Mouse (Mus musculus): ENCODE results near the gene Rapgef4. TPM values are rescaled to one million over a fixed set of nuclear protein-coding genes. Genes with fewer than 3 reads are reported as not detected.

Gene Rapgef4
- total RNA-seq, 2 experiments from 2014 or later = 14.1 to 15.0 TPM

DNA sequence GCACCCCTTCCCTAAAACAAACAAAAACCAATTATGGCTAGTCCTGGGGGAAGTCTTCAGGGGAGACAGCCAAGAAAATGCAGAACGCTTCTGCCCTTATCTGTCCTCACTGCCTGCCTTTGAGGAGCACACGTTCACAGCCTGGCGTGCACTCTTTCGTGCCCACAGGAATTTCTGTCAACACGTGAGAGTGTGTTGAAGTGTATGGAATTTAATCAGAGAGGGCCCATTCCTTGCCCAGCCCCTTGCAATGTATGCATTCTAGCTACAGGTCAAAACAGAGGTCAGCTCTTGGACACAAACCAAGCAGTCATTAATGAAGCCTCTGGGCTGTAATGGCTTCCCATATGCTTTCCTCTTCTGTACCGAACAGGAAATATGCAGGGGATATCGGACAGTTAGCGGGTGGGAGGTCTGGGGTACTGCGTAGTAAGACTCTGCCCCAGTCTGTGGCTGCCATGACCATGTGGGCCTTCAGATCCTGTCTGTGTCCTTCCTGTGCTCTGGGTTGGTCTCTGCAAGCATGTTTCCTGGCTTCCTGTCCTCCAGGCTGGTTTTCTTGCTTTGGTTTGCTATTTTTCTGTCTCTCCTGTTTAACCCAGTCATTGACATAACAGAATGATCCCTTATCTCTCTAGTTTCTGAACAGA is 188.5 kb downstream of the Rapgef4 start:
- intact Hi-C loops (cut with DNase I) = no loop called here
- peak in 1 of 2 experiments; percentile 28 for DNase-seq

DNA sequence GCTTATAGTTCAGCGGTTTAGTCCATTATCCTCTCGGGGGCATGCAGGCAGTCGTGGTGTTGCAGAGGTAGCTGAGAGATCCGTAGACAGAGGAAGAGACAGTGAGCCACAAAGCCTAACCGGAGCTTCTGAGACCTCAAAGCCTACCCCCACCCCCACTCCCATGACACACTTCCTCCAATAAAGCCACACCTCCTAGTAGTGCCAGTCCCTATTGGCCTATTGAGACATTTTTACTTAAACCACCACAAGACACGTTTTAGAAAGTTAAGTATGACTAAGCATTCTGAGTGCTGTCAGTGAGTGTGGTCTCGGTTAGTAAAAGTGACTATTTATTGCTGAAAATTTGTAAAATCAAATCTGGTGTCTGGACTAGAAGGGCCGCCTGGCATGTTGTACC is 189.5 kb downstream of the Rapgef4 start:
- intact Hi-C loops (cut with DNase I) = no loop called here
- peak; percentile 18 to 22 for DNase-seq

DNA sequence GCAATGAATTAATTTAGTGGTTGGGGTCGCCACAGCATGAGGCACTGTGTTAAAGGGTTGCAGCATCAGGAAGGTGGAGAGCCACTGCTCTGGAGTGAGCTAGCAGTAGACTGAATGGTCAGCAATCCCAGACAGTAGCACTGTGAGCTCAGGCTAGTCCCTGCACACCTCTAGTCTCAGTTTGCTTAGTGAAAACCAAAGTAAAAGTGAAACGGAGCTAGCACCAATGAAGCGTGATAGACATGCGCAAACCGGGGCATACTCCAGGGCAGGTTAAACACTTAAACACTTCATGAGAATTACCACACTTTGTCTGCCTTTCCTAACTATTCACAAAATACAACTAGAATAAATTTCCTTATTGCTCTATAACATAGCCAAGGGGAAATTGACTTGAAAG is 190.2 kb downstream of the Rapgef4 start:
- DNase-seq = no peak
- intact Hi-C loops (cut with DNase I) = no loop called here

DNA sequence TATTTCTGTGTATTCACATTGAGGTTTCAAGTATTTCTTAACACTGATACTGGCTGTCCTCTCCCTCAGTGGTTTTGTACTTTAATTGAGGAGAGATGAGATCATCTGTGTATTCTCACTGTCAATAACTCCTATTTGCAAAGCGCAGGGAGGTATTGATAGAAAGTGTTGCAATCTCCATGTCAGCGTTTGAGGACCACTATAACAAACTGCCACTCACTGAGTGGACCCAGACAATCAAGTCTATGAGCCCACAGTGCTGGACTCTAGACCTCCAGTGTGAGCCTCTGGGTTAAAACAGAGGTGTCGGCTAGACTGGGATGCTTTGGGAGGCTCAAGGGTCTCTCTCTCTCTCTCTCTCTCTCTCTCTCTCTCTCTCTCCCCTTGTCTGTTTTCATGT is 192.0 kb downstream of the Rapgef4 start:
- no peak for DNase-seq
- intact Hi-C loops (cut with DNase I) = no loop called here

DNA sequence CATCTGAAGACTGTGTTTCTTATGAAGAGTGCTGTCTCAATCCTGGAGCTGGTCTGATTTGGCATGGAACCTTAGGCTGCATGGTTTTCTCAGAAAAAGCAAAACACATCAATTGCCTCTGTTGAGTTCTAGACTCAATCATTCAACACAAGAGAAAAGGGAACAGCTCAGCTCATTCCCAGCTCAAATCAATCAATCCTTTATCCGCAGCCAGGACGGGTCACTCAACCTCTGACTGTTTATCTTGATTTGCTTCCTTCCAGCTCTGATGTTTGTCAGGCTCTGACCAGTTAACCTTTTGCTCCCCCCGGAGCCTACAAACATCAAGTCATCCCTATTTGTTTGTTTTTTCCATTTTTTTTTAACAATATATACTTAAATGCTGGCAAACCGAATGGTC is 192.8 kb downstream of the Rapgef4 start:
- intact Hi-C loops (cut with DNase I) = no loop called here
- DNase-seq = no peak

DNA sequence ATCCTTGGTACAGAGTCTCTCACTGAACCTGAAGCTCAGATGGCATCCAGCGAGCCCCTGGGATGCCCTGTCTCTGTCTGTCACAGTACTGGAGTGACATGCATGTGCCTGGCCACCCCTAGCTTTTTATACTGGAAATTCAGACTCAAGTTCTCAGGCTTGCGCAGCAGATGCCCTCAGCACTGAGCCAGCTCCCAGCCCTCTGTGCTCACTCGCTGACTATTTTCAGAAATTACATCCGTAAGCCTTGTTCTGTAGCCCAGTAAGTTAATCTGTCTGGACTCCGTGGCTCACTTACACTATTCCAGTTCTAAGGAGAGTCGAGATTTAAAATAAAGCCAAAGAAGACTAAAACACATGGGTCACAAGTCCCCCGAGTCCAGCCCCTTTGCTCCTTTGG is 194.5 kb downstream of the Rapgef4 start:
- DNase-seq = peak; percentile 25 to 31
- intact Hi-C loops (cut with DNase I) = no loop called here

DNA sequence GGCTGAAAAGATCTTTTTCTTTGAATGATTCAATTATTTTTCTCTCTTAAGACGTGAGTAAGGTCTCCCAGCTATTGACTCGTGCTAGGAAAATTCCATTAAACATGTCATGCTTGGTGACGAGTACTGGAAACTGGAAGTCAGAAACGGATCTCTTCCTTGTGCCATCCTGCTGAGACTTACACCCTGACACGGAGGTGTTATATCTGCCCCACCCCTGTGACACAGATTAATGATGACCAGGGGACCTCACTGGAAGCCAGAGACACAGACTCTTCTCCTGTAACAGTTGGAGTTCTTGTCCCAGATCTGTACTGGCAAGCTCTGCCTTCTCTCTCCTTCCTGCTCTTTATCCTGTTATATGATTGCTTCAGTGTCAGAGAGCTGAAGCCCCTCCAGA is 194.9 kb downstream of the Rapgef4 start:
- intact Hi-C loops (cut with DNase I) = no loop called here
- no peak for DNase-seq

DNA sequence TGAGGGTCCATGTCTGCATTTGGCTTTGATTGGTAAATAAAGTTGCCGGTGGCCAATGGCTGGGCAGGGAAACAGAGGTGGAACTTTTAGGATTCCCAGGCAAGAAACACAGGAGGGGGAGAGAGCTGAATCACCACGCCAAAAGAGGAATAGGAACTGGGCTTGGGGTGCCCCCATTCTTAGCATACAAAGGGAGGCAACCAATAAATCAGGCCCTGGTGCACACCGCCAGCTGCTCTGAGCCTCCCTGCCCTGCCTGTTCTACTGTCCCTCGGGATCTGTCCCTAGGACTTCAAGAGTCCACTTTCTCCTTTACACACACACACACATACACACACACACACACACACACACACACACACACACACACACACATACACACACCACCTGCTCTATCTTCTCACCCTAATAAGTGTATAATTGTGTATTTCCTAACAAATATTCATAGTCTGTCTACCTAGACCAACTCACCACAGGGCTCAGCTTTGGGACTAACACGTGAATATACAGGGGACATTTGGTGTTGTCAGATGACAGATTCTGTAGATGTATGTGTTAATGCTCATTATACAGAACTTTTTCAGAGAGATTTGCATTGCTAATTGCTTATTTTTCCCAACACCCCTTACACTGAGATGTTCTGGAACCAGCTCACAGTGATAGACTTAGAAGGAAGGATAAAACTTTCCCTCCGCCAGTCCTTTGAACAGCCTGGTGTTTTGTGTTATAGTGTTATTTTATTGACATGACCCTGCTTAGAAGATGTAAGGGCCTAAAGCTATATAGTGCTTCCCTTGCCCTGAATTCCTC is 196.4 kb downstream of the Rapgef4 start:
- intact Hi-C loops (cut with DNase I) = no loop called here
- DNase-seq = no peak

DNA sequence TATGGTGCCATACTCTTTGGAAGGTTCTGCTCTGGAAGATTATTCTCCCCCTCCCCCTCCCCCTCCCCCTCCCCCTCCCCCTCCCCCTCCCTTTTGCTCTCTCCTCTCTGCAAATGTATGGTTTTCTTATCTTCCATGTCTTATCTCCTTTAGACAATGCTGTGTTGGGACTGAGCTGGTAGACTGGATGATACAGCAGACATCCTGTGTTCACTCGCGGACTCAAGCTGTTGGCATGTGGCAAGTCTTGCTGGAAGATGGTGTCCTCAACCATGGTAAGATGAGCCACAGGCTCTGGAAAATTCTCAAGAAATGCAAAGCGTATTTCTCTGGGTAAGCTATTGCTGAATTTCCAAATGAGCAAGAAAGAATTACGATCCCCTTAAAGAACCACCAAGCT is 197.0 kb downstream of the Rapgef4 start:
- intact Hi-C loops (cut with DNase I) = no loop called here
- no peak for DNase-seq

DNA sequence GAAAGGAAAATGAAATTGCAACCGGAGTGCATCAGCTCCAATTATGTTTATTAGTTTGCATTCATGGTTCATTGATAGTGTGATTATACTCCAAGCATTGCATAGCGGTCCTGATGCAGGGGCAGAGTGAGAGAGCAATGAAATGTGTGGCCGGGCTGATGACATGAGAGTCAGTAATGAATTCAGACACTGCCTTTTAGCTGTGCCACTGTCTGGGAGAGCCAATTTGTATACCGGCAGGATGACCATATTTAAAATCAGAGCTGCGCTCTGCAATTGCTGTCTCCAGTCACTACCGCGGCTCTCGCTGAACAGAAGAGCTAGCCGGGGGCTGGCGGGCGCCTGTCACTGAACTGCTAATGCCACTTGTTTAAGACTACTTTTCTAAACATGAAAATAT is 197.5 kb downstream of the Rapgef4 start:
- no peak for DNase-seq
- intact Hi-C loops (cut with DNase I) = no loop called here

DNA sequence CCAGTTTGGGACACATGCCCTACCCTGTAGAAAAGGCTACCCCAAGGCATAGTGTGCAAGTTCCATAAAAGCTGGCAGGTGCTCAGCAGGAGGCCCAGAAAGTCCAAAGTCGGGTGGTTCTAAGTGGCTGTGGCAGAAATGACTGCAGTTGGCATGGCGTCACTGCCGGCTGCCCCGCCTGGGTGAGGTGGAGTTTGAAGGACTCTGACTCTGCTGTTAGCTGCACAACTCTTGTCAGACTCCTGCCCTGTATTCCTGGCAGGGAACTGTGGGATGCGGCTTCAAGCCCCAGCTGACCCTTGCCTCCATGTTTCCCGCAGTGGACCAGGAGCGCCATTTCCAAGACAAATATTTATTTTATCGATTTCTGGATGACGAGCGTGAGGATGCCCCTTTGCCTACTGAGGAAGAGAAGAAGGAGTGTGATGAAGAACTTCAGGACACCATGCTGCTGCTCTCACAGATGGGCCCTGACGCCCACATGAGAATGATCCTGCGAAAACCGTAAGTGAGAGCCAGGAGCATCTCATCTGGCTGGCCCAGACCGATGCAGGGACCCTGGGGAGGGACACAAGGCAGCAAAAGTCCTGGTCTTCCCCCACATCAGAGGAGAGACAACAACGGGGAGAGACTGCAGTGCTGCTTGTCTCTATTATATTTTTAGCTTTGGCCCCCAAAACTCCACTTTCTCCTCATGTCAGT is 198.7 kb downstream of the Rapgef4 start:
- no peak for DNase-seq
- intact Hi-C loops (cut with DNase I) = no loop called here

DNA sequence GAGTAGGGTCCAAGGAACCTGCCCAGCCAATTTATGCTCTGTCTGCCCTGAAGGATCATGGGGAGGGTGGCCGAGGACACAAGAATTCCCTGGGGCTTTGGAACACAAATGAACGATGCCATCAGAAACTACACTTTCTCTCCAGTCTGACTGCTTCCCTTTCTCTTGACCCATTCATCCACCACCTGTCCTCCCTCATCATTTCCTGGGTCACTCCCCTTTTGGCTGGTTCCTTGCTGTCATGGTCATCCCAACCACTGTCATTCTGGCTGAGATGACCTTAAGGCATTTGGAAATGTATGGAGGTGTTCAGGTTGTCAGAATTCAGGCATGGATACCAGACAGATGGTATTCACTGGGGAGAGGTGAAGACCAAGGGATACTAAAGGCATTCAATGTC is 200.4 kb downstream of the Rapgef4 start:
- DNase-seq = no peak
- intact Hi-C loops (cut with DNase I) = no loop called here

DNA sequence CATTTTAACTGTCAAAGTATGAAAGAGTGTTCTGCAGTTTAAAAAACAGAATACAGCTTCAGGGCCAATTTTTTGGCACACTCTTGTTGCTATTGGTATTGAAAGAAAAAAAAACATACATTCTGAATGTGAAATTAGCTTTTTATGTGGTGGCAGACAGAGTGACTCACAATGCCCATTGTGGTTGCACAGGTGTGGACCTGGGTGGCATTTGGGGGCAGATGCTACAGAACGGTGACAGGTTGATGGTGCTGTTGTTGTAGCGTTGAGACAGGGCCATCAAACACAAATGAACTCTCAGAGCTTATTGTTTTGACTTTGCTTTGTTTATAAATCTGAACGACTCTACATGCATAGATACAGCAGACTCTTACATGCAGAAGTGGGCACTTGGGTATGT is 202.7 kb downstream of the Rapgef4 start:
- no peak for DNase-seq
- intact Hi-C loops (cut with DNase I) = no loop called here

DNA sequence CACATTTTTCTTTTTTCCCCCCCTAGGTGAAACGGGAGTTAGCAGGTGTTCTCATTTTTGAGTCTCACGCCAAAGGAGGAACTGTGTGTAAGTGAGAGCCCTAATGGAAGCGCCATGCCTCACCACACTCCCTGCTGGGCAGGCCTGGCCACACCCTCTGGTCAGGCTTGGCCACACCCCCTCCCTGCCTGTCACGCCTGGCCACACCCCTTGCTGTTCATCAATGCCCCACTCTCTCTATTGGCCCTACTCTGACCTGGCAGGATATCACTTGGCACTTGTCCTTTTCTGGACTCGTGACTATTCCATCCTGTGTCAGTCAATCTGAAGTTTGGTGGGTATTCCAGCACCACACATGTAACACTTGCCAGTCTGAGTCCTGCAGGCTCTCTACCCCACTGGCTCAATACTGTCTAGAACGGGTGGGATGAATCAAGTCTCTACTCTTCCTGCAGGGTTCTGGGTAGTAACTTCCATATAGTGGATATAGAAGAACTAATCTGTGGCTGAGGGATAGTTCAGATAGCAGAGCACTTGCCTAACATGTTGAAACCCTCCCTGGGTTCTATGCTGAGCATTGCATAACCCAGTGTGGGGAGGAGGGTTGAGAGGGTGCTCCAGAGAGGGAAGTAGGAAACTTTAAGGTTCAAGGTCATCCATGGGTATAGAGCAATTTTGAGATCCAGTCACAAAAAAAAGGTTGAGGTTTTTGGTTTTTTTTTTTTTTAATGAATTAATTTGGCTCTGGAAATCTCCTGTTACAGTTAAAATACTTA is 215.3 kb downstream of the Rapgef4 start:
- DNase-seq = no peak
- intact Hi-C loops (cut with DNase I) = no loop called here

DNA sequence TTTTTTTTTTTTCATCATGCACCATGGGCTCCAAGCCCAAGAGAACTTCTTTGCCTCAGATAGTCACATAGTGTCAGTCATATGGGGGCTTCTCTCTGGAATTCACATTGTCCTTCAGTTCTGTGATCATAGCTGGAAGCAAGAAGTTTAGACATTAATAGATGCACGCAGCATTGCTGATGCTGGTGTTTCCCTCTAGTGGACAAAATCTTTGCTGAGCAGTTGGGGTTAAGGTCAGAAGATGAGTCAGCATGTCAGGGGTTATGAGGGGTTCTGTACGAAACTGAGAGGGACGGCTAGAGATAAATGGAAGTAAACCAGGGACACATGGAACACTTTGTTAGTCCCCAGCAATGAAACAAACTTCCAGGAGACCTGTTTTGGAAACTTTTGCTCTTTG is 216.0 kb downstream of the Rapgef4 start:
- intact Hi-C loops (cut with DNase I) = no loop called here
- DNase-seq = peak; percentile 40 to 46

DNA sequence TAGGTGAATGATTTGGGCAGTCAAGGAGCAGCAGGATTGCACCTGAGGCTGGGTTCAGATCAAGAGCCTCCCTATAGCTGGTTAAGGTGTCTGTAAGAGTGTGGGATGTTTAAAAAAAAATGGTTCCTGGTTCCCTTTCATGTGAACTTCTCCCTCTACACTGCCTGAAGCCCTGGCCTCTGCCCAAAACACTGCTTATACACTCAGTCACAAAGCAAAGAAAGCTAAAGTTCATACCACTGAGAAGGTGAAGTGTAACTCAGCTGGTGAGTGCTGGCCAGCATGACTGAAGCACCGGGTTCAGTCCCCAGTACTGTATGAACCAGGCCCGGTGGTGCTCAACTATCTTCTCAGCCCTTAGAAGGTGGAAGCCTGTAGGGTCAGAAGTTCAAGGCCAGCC is 218.4 kb downstream of the Rapgef4 start:
- DNase-seq = no peak
- intact Hi-C loops (cut with DNase I) = no loop called here

DNA sequence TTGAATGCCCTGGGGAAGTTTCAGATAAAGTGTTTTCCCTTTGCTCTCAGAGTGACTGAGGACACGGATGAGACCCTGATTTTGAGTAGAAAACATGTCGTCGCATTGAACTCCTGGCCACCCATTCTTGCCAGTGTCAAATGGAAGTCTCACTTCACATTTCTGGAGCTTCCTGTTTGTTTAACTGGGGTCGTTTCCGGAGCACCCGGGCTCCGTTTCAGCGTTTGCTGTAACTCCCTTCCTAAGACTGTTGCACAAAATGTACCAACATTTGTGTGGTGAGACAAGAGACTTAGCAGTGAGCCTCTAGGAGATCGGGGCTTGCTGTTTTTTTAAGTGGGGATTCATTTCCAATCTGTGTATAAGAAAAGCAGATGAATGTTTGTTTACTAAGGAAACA is 220.5 kb downstream of the Rapgef4 start:
- no peak for DNase-seq
- intact Hi-C loops (cut with DNase I) = loop anchor here (5.0 kb wide), 2 partner anchors 99 to 164 kb away; no protein-coding TSS in a partner anchor

DNA sequence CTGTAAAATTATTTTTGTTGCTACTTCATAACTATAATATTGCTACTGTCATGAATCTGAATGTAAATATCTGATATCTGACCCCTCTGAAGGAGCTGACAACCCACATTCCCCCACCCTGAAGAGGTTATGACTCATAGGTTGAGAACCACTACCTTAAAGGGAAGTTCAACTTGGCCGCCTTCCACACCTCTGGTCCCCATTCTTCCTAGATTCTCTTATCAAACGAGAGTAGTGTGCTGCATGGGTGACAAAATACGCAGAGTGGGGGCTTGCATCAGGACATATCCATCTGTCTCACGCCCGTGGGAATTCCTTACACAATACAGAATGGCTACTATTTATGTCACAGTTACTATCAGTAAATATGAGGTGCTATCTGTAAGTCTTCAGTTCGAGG is 221.2 kb downstream of the Rapgef4 start:
- intact Hi-C loops (cut with DNase I) = loop anchor here (5.0 kb wide), 2 partner anchors 100 to 165 kb away; no protein-coding TSS in a partner anchor
- peak; percentile 39 to 47 for DNase-seq

DNA sequence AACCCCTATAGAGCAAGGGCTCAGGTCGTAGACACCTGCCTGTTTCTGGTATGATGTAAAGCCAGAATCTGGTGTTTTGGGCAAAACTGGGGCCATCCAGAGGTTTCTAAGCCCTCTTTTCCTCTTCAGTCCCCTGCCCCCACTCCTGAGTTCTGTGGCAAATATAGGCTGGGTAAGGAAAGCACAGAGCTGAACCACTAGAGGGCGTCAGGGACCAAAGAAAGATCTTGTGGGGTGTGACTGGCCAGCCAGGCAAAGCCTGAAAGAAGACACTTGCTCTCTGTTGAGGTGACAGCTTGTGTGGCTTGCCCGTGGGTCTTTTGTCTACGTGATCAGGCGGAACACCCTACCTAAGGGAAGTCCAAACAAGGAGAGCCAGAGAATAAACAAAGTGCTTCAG is 222.6 kb downstream of the Rapgef4 start:
- intact Hi-C loops (cut with DNase I) = loop anchor here (5.0 kb wide), 2 partner anchors 101 to 166 kb away; no protein-coding TSS in a partner anchor
- DNase-seq = peak; percentile 84 to 91

DNA sequence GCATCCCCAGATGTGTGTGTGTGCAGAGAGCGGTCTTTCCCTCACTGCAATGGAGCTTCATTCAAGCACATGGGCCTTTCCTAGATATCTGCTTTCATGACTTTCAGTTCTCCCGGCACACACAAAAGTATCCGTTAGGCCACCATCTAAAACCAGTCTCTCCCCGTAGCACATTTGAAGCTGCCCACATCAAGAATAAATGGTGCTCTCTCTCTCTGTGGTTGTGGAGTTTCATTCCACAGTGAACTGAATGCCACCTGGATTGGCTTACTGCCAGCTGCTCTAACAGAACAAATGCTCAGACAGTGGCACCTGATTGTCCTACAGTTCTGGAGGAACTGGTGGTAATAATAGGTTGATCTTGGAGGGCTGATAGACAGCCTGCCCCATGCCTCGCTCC is 224.8 kb downstream of the Rapgef4 start:
- no peak for DNase-seq
- intact Hi-C loops (cut with DNase I) = no loop called here
